Mouse (Mus musculus): ENCODE data around the gene Rcor3. TPM values are rescaled to one million over a fixed set of nuclear protein-coding genes. Genes with fewer than 3 reads are reported as not detected.

Gene Rcor3
- polyA plus RNA-seq, 1 experiment from 2014 or later: 25.5 TPM

DNA sequence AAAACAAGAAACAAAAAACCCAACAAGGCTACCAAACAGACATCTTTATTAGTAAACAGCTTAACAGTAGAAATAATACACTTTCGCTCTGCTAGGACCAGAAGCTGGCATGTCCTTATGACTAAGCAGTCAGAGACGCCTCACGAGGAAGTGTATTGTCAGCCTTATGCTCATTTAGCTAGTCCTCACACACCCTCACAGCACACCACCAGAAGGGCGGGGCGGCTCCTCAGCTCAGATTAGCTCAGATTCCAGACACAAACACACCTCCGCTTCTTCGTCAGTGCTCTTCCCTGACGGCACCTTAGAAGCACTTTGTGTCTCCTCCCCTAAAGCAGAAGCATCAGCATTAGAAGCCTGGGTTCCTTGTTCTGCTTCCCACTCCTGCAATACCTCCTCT, 36.5 kb downstream of the Rcor3 start:
- Histone ChIP-seq H3K27ac (ENCODE audit: low read length) (no peak overlapping the region), H3K4me3 (replicated peaks; ENCODE audit: low read length) (no peak overlapping the region), H3K4me1 (replicated peaks; ENCODE audit: control insufficient read depth, insufficient read depth, low read length) (no peaks in the 10 kb centered on the region), H3K9me3 (ENCODE audit: control insufficient read depth, low read length) (no peaks in the 10 kb centered on the region), H3K36me3 (ENCODE audit: control insufficient read depth, insufficient read depth) (peaks cover 10% of the 10 kb centered on the region; the same call in 1 of the 2 replicates), H3K4me2 (ENCODE audit: low read length) (no peak overlapping the region), H3K27me3 (replicated peaks; ENCODE audit: control insufficient read depth, insufficient read depth, low read length) (no peaks in the 10 kb centered on the region), H3K9ac (replicated peaks; ENCODE audit: low read depth, low read length) (no peak overlapping the region)
- ATAC-seq: no peak
- WGBS: 76% methylated on average over 8 of the region's 8 CpGs

GRCm38 (mm10) chr1:192100742-192101141, 37.1 kb downstream of the Rcor3 start:
- H3K27ac ChIP-seq (ENCODE audit: low read length): no peak overlapping the region
- H3K36me3 ChIP-seq (ENCODE audit: control insufficient read depth, insufficient read depth): peaks cover 10% of the 10 kb centered on the region; the same call in 1 of the 2 replicates
- no peaks in the 10 kb centered on the region for H3K4me1 ChIP-seq (replicated peaks; ENCODE audit: control insufficient read depth, insufficient read depth, low read length)
- H3K9ac ChIP-seq (replicated peaks; ENCODE audit: low read depth, low read length): no peak overlapping the region
- ATAC-seq: no peak
- H3K4me3 ChIP-seq (replicated peaks; ENCODE audit: low read length): no peak overlapping the region
- no peaks in the 10 kb centered on the region for H3K9me3 ChIP-seq (ENCODE audit: control insufficient read depth, low read length)
- WGBS: 90% methylated on average over 11 of the region's 11 CpGs
- no peak overlapping the region for H3K4me2 ChIP-seq (ENCODE audit: low read length)
- H3K27me3 ChIP-seq (replicated peaks; ENCODE audit: control insufficient read depth, insufficient read depth, low read length): no peaks in the 10 kb centered on the region

DNA sequence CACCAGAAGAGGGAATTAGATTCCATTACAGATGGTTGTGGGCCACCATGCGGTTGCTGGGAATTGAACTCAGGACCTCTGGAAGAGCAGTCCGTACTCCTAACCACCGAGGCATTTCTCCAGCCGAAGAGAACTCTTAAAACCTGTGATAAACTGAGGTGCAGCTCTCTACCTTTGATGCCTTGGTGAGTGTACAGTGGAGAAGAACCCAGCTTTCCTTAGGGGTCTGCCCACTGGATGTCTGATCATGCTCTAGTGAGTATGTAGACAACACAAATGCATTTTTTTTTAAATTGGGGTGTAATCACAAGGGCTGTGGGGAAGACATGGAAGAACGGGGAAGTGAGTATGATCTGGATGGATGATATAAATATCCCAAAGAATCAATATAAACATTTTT, 42.2 kb downstream of the Rcor3 start:
- no peak overlapping the region for H3K27ac ChIP-seq (ENCODE audit: low read length)
- peaks cover 7% of the 10 kb centered on the region; the same call in 1 of the 2 replicates for H3K36me3 ChIP-seq (ENCODE audit: control insufficient read depth, insufficient read depth)
- no peaks in the 10 kb centered on the region for H3K9me3 ChIP-seq (ENCODE audit: control insufficient read depth, low read length)
- H3K4me2 ChIP-seq (ENCODE audit: low read length): no peak overlapping the region
- 95% methylated on average over 5 of the region's 5 CpGs for WGBS
- H3K4me3 ChIP-seq (replicated peaks; ENCODE audit: low read length): no peak overlapping the region
- ATAC-seq: no peak
- H3K4me1 ChIP-seq (replicated peaks; ENCODE audit: control insufficient read depth, insufficient read depth, low read length): peaks cover 8% of the 10 kb centered on the region
- H3K27me3 ChIP-seq (replicated peaks; ENCODE audit: control insufficient read depth, insufficient read depth, low read length): no peaks in the 10 kb centered on the region
- H3K9ac ChIP-seq (replicated peaks; ENCODE audit: low read depth, low read length): no peak overlapping the region

- no peak overlapping the region for H3K4me2 ChIP-seq (ENCODE audit: low read length)
- WGBS: 63% methylated on average over 13 of the region's 13 CpGs
- no peak for ATAC-seq
These were observed 43.3 kb downstream of the Rcor3 start for GRCm38 (mm10) chr1:192094451-192095170.

GRCm38 (mm10) chr1:192092879-192093660, 44.8 kb downstream of the Rcor3 start:
- Histone ChIP-seq H3K9me3 (ENCODE audit: control insufficient read depth, low read length) (no peaks in the 10 kb centered on the region), H3K9ac (replicated peaks; ENCODE audit: low read depth, low read length) (peak overlapping the region; percentile 70), H3K36me3 (ENCODE audit: control insufficient read depth, insufficient read depth) (peaks cover 3% of the 10 kb centered on the region; the same call in 1 of the 2 replicates), H3K27ac (ENCODE audit: low read length) (no peak overlapping the region), H3K27me3 (replicated peaks; ENCODE audit: control insufficient read depth, insufficient read depth, low read length) (0 out of 2 replicates have a peak, but pooled peaks cover 3% of the 10 kb centered on the region), H3K4me3 (replicated peaks; ENCODE audit: low read length) (peak overlapping the region; percentile 71), H3K4me1 (replicated peaks; ENCODE audit: control insufficient read depth, insufficient read depth, low read length) (peaks cover 8% of the 10 kb centered on the region), H3K4me2 (ENCODE audit: low read length) (peak overlapping the region; percentile 98)
- 33% methylated on average over 16 of the region's 16 CpGs for WGBS
- peak; percentile 90 for ATAC-seq

More at GRCm38 (mm10) chr1:192094451-192095170, 43.3 kb downstream of the Rcor3 start:
- H3K4me1 ChIP-seq (replicated peaks; ENCODE audit: control insufficient read depth, insufficient read depth, low read length): peaks cover 8% of the 10 kb centered on the region
- H3K9ac ChIP-seq (replicated peaks; ENCODE audit: low read depth, low read length): no peak overlapping the region
- H3K27ac ChIP-seq (ENCODE audit: low read length): no peak overlapping the region
- H3K27me3 ChIP-seq (replicated peaks; ENCODE audit: control insufficient read depth, insufficient read depth, low read length): 0 out of 2 replicates have a peak, but pooled peaks cover 3% of the 10 kb centered on the region
- H3K4me3 ChIP-seq (replicated peaks; ENCODE audit: low read length): no peak overlapping the region
- no peaks in the 10 kb centered on the region for H3K9me3 ChIP-seq (ENCODE audit: control insufficient read depth, low read length)
- peaks cover 4% of the 10 kb centered on the region; the same call in 1 of the 2 replicates for H3K36me3 ChIP-seq (ENCODE audit: control insufficient read depth, insufficient read depth)

GRCm38 (mm10) chr1:192091806-192092772, 45.8 kb downstream of the Rcor3 start, which contains the start of gene Traf5:
TSS of gene Traf5 (minus strand) at chr1:192092559.
- no peaks in the 10 kb centered on the region for H3K36me3 ChIP-seq (ENCODE audit: control insufficient read depth, insufficient read depth)
- H3K4me1 ChIP-seq (replicated peaks; ENCODE audit: control insufficient read depth, insufficient read depth, low read length): peaks cover 8% of the 10 kb centered on the region
- 0 out of 2 replicates have a peak, but pooled peaks cover 3% of the 10 kb centered on the region for H3K27me3 ChIP-seq (replicated peaks; ENCODE audit: control insufficient read depth, insufficient read depth, low read length)
- peak within 1 kb of the TSS; percentile 71 for H3K4me3 ChIP-seq (replicated peaks; ENCODE audit: low read length)
- ATAC-seq: peak; percentile 99
- WGBS: 3% methylated on average over 63 of the region's 63 CpGs
- H3K27ac ChIP-seq (ENCODE audit: low read length): no peak within 1 kb of the TSS
- H3K9ac ChIP-seq (replicated peaks; ENCODE audit: low read depth, low read length): peak within 1 kb of the TSS; percentile 70
- H3K4me2 ChIP-seq (ENCODE audit: low read length): peak within 1 kb of the TSS; percentile 98
- H3K9me3 ChIP-seq (ENCODE audit: control insufficient read depth, low read length): no peaks in the 10 kb centered on the region

DNA sequence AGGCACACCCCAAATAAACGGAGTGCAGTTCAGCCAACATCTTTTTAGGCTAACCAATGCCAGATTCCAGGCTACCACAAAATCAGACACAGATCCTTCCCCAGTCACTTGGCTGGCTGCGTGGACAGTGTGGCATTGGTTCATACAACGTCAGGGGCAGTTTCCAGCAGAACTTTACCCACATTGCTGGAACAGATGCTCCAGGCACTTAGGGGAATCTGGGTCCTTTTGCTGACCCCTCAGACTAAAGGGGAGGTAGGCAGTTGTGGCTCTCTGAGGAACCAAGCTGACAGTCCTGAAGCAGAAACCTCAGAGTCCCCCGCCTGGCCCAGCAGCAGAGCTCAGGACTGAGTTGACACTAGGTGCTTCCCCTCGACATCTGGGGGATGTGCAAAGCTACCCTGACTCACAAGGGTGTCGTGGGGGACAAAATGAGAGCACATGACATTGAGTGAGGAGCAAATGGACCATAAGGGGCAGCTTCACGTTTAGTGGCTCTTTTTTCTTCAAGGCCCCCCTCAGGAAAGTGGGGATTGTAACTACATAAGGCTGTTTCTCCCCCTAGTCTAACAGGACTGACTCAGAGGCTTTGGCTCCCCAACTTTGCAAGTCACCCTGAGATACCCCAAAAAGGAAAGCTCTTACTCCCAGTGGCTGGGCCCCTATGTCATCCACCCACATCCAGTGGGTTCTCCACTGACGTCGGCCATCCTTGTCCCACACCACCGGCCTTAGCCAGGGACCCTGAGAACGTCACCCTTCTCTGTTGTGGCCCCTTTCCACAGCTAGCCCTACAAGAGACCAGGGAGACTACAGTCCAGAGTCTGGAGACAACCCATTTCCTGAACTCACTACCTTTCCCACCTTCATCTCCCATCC, 46.9 kb downstream of the Rcor3 start:
- no peak overlapping the region for H3K27ac ChIP-seq (ENCODE audit: low read length)
- H3K9me3 ChIP-seq (ENCODE audit: control insufficient read depth, low read length): no peaks in the 10 kb centered on the region
- 0 out of 2 replicates have a peak, but pooled peaks cover 3% of the 10 kb centered on the region for H3K27me3 ChIP-seq (replicated peaks; ENCODE audit: control insufficient read depth, insufficient read depth, low read length)
- H3K36me3 ChIP-seq (ENCODE audit: control insufficient read depth, insufficient read depth): no peaks in the 10 kb centered on the region
- 79% methylated on average over 11 of the region's 11 CpGs for WGBS
- H3K9ac ChIP-seq (replicated peaks; ENCODE audit: low read depth, low read length): no peak overlapping the region
- H3K4me3 ChIP-seq (replicated peaks; ENCODE audit: low read length): no peak overlapping the region
- peaks cover 8% of the 10 kb centered on the region for H3K4me1 ChIP-seq (replicated peaks; ENCODE audit: control insufficient read depth, insufficient read depth, low read length)
- no peak for ATAC-seq
- no peak overlapping the region for H3K4me2 ChIP-seq (ENCODE audit: low read length)

DNA sequence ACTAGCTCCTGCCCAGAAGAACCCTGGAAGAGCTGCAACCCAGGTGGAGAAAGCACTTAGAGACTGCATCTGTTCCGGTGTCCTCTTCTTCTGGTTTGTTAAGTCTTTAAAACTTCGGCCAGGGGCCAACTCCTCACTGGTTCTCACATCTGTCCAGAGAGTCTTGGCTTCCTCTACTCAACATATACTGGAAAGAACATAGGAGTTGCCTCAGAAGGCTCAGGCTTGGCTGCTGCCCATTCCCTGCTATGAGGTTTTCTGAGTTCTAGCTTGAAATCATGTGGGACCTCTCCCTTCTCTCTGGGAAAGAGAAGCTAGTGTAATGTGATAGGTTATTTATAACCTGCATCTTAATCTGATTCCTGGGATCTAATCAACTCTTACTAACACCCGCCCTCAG, 47.6 kb downstream of the Rcor3 start:
- peaks cover 8% of the 10 kb centered on the region for H3K4me1 ChIP-seq (replicated peaks; ENCODE audit: control insufficient read depth, insufficient read depth, low read length)
- no peak for ATAC-seq
- H3K4me3 ChIP-seq (replicated peaks; ENCODE audit: low read length): no peak overlapping the region
- H3K36me3 ChIP-seq (ENCODE audit: control insufficient read depth, insufficient read depth): no peaks in the 10 kb centered on the region
- no peak overlapping the region for H3K27ac ChIP-seq (ENCODE audit: low read length)
- 0 out of 2 replicates have a peak, but pooled peaks cover 3% of the 10 kb centered on the region for H3K27me3 ChIP-seq (replicated peaks; ENCODE audit: control insufficient read depth, insufficient read depth, low read length)
- no peak overlapping the region for H3K9ac ChIP-seq (replicated peaks; ENCODE audit: low read depth, low read length)
- H3K9me3 ChIP-seq (ENCODE audit: control insufficient read depth, low read length): no peaks in the 10 kb centered on the region
- 95% methylated on average over 3 of the region's 3 CpGs for WGBS
- H3K4me2 ChIP-seq (ENCODE audit: low read length): no peak overlapping the region
